Mouse (Mus musculus): ENCODE measurements at regions not wholly inside any gene's neighbourhood (a gene's known extent, or its start where the extent isn't known, plus 50 kb on each side); places are given as distances from the start of the nearest gene placed in this dataset.
A peak's percentile ranks its signal among the peaks of the same experiment; 100 is the strongest.

DNA sequence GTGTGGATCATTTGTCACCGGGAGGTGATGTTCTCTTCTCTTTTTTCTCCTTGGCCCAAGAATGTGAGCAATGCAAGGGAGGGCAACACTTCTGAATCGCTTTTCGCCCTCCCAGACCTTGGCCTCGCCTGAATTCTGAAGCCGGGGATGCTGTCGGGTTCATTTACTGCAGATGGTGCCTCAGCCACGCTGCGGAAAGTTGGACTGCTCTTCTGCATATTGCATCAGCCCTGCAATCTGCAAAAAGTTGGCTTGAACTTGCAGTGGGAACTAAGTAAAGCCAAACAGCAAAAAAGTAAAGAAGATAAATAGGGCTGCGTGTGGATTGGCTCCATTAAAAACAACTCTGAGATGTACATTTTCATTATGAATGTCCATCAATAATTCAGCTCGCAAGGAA is 55.9 kb upstream of the Dok5 start:
- DNase-seq (ENCODE audit: low spot score in 2 of 2), result no peak

DNA sequence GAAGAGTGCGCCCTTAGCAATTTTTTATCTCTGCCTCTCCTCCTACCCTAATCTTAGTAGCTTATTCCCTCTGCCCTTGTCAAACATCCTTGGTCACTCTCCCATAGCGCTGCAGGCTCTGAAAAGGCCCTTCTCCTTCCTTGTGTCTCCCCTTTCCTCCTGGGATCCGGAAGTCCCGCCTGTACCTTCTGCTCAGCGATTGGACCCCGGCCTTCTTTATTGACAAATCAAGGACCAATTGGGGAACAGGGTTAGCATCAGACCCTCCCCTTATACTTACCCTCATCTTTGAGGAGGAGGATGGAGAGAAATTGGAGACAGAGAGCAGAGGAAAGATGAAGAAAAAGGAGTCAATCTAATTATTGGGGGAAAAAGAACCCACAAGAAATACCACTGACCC is 57.9 kb upstream of the Dok5 start:
- no peak for DNase-seq (ENCODE audit: low spot score in 2 of 2)

DNA sequence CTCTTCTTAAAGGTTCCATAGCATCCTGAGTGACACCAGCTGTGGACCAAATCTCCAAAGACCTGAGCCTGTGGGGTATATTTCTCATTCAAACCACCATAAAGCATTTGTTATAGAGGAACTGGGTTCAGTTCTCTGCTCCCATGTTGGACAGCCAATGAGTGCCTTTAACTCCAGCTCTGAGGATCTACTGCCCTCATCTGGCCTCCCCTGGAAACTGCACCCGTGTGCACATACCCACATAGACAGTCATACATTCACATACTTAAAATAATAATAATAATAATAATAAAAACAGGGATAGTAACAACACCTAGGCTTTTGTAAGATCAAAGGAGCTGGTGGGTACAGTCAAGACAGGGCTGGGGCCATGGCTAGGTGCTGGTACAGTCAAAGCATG is 58.8 kb upstream of the Dok5 start:
- DNase-seq (ENCODE audit: low spot score in 2 of 2), result no peak

DNA sequence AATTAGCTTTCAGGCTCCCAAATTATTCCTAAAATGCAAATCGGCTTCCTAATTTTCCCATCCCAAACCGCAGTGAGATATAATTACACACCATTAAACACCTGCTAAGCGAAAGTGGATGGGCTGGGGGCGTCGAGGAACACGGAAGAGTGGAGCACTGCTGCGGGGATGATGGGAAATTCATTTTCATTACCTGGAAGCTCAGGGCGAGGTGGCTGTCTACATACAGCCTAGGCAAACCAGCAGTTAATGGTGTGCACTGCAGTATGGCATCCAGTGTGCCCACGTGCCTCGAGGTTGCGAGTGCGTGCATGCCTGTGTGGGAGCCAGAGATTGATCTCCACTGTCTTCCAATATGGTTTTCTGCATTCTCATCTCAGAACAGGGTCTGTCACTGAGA is 62.6 kb upstream of the Dok5 start:
- no peak for DNase-seq (ENCODE audit: low spot score in 2 of 2)

DNA sequence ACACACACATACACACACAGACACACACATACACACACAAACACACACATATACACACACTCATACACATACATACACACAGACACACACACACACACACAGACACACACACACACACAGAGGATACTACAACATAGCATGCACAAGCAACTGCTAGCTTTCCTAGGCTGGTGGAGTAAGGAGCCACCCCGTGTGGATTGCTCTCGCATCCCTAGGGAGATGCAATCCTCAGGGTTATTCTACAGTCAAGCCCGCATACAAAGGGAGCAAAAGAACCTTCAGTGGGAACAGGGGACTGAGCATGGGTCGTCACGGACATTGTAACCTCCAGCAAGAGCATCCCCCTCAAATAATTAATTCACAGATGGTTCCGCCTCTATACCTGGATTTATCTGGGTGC is 63.1 kb upstream of the Dok5 start:
- DNase-seq (ENCODE audit: low spot score in 2 of 2), result no peak

DNA sequence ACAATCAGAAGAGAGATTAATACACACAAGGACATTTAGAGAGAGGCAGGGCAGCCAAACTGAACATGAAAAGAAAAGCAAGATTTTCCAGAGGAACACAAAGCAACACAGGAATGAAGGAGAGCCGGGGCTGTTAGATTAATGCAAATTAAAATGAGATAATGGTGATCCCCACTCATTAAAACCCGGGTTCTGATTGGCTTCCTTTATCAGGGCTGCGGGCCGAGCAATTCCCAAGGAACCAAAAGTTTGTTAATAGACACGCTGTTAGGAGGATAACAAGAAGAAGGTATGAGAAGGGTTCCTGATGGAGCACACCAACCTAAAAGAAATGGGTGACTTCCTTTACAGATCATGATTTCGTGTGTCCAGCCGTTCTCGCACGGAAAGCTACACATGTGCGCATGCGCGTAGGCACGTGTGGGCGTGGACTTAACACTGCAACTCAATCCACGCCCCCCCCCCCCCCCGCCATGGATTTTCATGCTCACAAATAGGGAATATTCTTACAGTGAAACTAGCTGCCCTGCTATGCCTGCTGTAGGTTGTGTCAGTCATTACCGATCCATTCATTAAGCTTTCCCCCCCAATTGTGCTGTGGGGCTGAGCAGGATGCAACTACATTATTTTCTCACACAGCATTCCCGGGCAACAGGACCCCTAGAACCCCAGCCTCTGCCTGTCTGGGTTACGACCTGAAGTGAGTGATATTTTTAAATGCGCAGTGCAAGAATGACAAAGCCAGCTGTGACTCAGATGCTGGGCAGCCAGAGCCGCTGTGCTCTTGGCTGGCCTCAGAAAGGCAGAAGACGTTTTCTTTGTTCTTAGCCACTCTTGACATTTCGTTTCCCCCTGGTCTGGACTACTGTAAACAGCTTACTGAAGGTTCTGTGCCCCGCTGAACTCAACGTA is 60.5 kb upstream of the 4930470P17Rik start:
- peak; percentile 50 to 66 for DNase-seq (ENCODE audit: low spot score in 2 of 2)

DNA sequence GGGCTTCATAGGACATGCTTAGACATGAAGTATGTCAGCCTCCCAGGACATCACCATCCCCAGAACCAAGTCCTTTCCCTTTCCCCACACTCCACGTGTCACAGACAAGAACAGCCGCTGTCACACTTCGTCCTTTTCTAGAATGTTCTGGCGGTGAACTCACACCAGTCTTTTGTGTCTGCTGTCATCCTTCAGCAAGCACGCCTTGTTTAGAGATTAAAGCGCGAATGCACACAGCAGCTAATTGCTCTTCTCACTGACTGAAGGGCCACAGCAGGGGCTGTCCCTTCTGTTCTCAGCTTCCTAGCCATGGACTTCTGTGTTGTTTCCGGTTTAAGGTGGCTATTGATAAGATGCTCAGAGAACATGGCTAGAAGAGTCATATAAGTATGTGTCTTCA is 57.5 kb upstream of the 4930470P17Rik start:
- no peak for DNase-seq (ENCODE audit: low spot score in 2 of 2)

DNA sequence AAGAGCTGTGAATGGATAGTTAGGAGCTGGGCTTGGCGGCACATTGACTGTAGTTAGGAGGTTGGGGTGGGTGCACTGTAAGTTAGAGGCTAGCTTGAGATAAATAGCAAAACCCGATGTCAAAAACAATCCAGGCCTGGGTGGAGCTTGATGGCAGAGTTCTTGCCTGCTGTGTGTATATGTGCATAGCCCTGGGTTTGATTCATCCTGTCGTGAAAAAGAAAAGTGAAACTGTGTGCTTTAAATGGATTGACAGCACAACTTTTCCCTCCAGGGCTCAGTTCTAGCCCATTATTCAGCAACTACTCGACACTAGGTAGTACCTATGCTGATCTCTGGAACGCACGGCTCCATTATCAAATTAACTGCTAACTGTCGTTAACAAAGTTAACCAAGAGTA is 56.7 kb upstream of the 4930470P17Rik start:
- no peak for DNase-seq (ENCODE audit: low spot score in 2 of 2)

DNA sequence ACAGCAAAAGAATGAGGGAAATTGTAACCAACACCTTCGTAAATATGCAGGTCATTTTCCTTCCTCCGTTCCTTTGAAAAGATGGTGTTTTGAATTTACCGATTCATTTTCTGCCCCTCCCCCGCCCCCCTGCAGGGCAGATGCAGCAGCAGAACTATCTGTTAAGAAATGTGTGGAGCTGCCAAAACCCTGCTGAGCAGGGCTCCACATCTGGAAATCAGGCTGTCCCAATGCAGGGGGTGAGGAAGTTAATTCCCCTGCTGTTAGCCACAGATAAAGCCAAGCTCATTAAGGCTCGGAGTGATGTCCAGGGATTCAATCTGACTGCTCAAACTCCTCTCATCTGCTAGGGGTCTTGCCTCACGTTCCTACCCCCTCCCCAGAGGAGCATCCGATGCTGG is 56.0 kb upstream of the 4930470P17Rik start:
- no peak for DNase-seq (ENCODE audit: low spot score in 2 of 2)

DNA sequence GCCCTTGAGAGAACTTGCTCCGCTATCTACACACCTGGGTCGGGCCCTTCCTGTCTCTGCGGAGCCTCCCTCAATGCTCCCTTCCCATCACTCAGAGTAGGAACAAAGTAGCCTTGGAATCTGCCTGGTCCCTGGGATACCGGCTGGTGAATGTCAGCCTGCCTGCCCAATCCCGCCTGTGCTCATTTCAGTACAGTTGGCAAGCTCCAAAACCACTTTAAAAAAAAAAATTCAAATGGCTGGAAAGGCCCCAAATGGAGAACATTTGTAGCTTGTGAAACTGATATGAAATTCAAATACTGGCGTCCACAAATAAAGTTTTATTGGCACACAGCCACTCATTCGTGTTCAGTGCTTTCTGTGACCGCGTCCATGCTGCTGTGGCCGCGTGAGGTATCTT is 50.3 kb upstream of the 4930470P17Rik start:
- peak in 1 of 2 experiments; percentile 15 for DNase-seq (ENCODE audit: low spot score in 2 of 2)
